ENCODE assay signal across 24 mouse cellular contexts in genomic region chr19:6876799-6877198, GRCm38 (mm10). TPM values are rescaled to one million over a fixed set of nuclear protein-coding genes. Genes with fewer than 3 reads are reported as not detected.
DNase-seq lines count a peak whose midpoint lies in the region; ATAC-seq and TF ChIP-seq lines count a peak whose summit lies in the region.
"Had no signal": no experiment of that assay in that cellular context is flagged by ENCODE, and none has a peak within 500 bp of the region (broad histone marks: within the 10 kb centered on the region; RNA-seq: fewer than 3 reads in every experiment).

No protein-coding gene starts in this region.

- no peak for TF ChIP-seq EP300 in lung, postnatal 0 days (IDR thresholded peaks at IDR 0.05)

- DNase-seq in lung, postnatal 0 days (ENCODE audit: low spot score): peak; percentile 76
- DNase-seq in lung, postnatal 25 days (ENCODE audit: low spot score): no peak
- peak; percentile 85 for DNase-seq in NIH3T3 (ENCODE audit: low read depth)
- DNase-seq in fibroblast of lung, adult 2 months (ENCODE audit: low read depth): peak; percentile 71
- DNase-seq in urinary bladder, postnatal 4 days (ENCODE audit: low spot score in 2 of 2): no peak
- DNase-seq in embryo, embryonic 9.5 days (ENCODE audit: extremely low spot score): no peak
- DNase-seq: adrenal gland, postnatal 14 days; cerebellum, adult 11 months; cerebellum, postnatal 25 days; kidney, adult 9 months; kidney, postnatal 14 days; retina, postnatal 1 day; right cerebral cortex, postnatal 25 days; spleen, adult 18-20 months had no signal

- H3K9me3 ChIP-seq in lung, postnatal 0 days (ENCODE audit: low read length): no peaks in the 10 kb centered on the region
- peaks cover 20% of the 10 kb centered on the region for H3K9me3 ChIP-seq in hindbrain, embryonic 12.5 days (replicated peaks)
- H3K9me3 ChIP-seq: heart, embryonic 10.5 days; intestine, embryonic 15.5 days had no signal

- no peaks in the 10 kb centered on the region for H3K4me1 ChIP-seq in lung, postnatal 0 days (ENCODE audit: insufficient read depth, low read depth, low read length)
- H3K4me1 ChIP-seq in hindbrain, embryonic 12.5 days: no peaks in the 10 kb centered on the region
- H3K4me1 ChIP-seq: embryonic facial prominence, embryonic 13.5 days; heart, embryonic 10.5 days; intestine, embryonic 15.5 days; limb, embryonic 12.5 days; midbrain, embryonic 12.5 days had no signal

- no peak overlapping the region for H3K4me2 ChIP-seq in lung, postnatal 0 days (replicated peaks; ENCODE audit: low read depth, low read length)
- H3K4me2 ChIP-seq in hindbrain, embryonic 12.5 days (replicated peaks): no peak overlapping the region
- H3K4me2 ChIP-seq: embryonic facial prominence, embryonic 13.5 days; intestine, embryonic 15.5 days; limb, embryonic 12.5 days; midbrain, embryonic 12.5 days had no signal

- TF ChIP-seq CTCF in lung, postnatal 0 days (IDR thresholded peaks at IDR 0.05): no peak

- H3K27ac ChIP-seq in lung, postnatal 0 days (ENCODE audit: low read length): no peak overlapping the region
- no peak overlapping the region for H3K27ac ChIP-seq in hindbrain, embryonic 12.5 days
- H3K27ac ChIP-seq: embryonic facial prominence, embryonic 13.5 days; heart, embryonic 10.5 days; intestine, embryonic 15.5 days; limb, embryonic 12.5 days; liver, embryonic 14.5 days; midbrain, embryonic 12.5 days had no signal

- H3K4me3 ChIP-seq in lung, postnatal 0 days (ENCODE audit: low read depth, low read length): no peak overlapping the region
- no peak overlapping the region for H3K4me3 ChIP-seq in hindbrain, embryonic 12.5 days
- H3K4me3 ChIP-seq: embryonic facial prominence, embryonic 13.5 days; heart, embryonic 10.5 days; intestine, embryonic 15.5 days; limb, embryonic 12.5 days; midbrain, embryonic 12.5 days had no signal

- no peaks in the 10 kb centered on the region for H3K36me3 ChIP-seq in lung, postnatal 0 days (ENCODE audit: insufficient read depth, low read length)
- no peaks in the 10 kb centered on the region for H3K36me3 ChIP-seq in hindbrain, embryonic 12.5 days
- H3K36me3 ChIP-seq: embryonic facial prominence, embryonic 13.5 days; heart, embryonic 10.5 days; intestine, embryonic 15.5 days; limb, embryonic 12.5 days; midbrain, embryonic 12.5 days had no signal

- no peak overlapping the region for H3K9ac ChIP-seq in lung, postnatal 0 days (replicated peaks; ENCODE audit: low read depth)
- H3K9ac ChIP-seq in hindbrain, embryonic 12.5 days: no peak overlapping the region
- H3K9ac ChIP-seq: embryonic facial prominence, embryonic 13.5 days; intestine, embryonic 15.5 days; limb, embryonic 12.5 days; liver, embryonic 14.5 days; midbrain, embryonic 12.5 days had no signal

- H3K27me3 ChIP-seq in lung, postnatal 0 days (replicated peaks; ENCODE audit: insufficient read depth, low read length): no peaks in the 10 kb centered on the region
- no peaks in the 10 kb centered on the region for H3K27me3 ChIP-seq in hindbrain, embryonic 12.5 days
- H3K27me3 ChIP-seq: embryonic facial prominence, embryonic 13.5 days; intestine, embryonic 15.5 days; limb, embryonic 12.5 days; midbrain, embryonic 12.5 days had no signal

- ATAC-seq in lung, postnatal 0 days: peak; percentile 33
- no peak for ATAC-seq in hindbrain, embryonic 12.5 days (ENCODE audit: low FRiP score)
- ATAC-seq: activated CD4-positive, CD25-positive, alpha-beta regulatory T cell, adult 4 months; forebrain, embryonic 14.5 days; hindbrain, embryonic 16.5 days; intestine, embryonic 15.5 days had no signal

RNA-seq across cellular contexts. Expression of gene Ccdc88b, which starts 18.8 kb away (rescaled TPM):
- polyA plus RNA-seq in lung, postnatal 0 days (2015; fragmentation: Nextera tagmentation; extraction: Ambion mirVana): 2.9 and 6.3 TPM in 2 replicates
- 0.50 and 0.85 TPM in 2 replicates for polyA plus RNA-seq in hindbrain, embryonic 12.5 days (2016; fragmentation: Nextera tagmentation; extraction: Ambion mirVana)

RNA-seq across cellular contexts. Expression of gene Trmt112, which starts 32.7 kb away (rescaled TPM):
- polyA plus RNA-seq in lung, postnatal 0 days (2015; fragmentation: Nextera tagmentation; extraction: Ambion mirVana): 89.0 and 93.3 TPM in 2 replicates
- 108 and 128 TPM in 2 replicates for polyA plus RNA-seq in hindbrain, embryonic 12.5 days (2016; fragmentation: Nextera tagmentation; extraction: Ambion mirVana)

RNA-seq across cellular contexts. Expression of gene Prdx5, which starts 33.1 kb away (rescaled TPM):
- polyA plus RNA-seq in lung, postnatal 0 days (2015; fragmentation: Nextera tagmentation; extraction: Ambion mirVana): 437 and 450 TPM in 2 replicates
- 194 and 200 TPM in 2 replicates for polyA plus RNA-seq in hindbrain, embryonic 12.5 days (2016; fragmentation: Nextera tagmentation; extraction: Ambion mirVana)

RNA-seq across cellular contexts. Expression of gene Rps6ka4, which starts 36.4 kb away (rescaled TPM):
- polyA plus RNA-seq in lung, postnatal 0 days (2015; fragmentation: Nextera tagmentation; extraction: Ambion mirVana): 36.7 and 40.6 TPM in 2 replicates
- polyA plus RNA-seq in hindbrain, embryonic 12.5 days (2016; fragmentation: Nextera tagmentation; extraction: Ambion mirVana): 13.2 and 14.4 TPM in 2 replicates

RNA-seq across cellular contexts. Expression of gene Esrra, which starts 44.8 kb away (rescaled TPM):
- 9.8 and 12.8 TPM in 2 replicates for polyA plus RNA-seq in lung, postnatal 0 days (2015; fragmentation: Nextera tagmentation; extraction: Ambion mirVana)
- 16.0 and 16.6 TPM in 2 replicates for polyA plus RNA-seq in hindbrain, embryonic 12.5 days (2016; fragmentation: Nextera tagmentation; extraction: Ambion mirVana)

Comparison
In these comparisons a context has a peak if more than half of its experiments do, and no peak if none do; other contexts are left out.
1. DNase-seq: peak in lung, postnatal 0 days (single experiment), NIH3T3 (single experiment) and fibroblast of lung, adult 2 months (single experiment); none in lung, postnatal 25 days (single experiment), urinary bladder, postnatal 4 days (0 of 2) and embryo, embryonic 9.5 days (single experiment).